9 mouse cellular contexts compared by ENCODE assay signal in the genomic region with DNA sequence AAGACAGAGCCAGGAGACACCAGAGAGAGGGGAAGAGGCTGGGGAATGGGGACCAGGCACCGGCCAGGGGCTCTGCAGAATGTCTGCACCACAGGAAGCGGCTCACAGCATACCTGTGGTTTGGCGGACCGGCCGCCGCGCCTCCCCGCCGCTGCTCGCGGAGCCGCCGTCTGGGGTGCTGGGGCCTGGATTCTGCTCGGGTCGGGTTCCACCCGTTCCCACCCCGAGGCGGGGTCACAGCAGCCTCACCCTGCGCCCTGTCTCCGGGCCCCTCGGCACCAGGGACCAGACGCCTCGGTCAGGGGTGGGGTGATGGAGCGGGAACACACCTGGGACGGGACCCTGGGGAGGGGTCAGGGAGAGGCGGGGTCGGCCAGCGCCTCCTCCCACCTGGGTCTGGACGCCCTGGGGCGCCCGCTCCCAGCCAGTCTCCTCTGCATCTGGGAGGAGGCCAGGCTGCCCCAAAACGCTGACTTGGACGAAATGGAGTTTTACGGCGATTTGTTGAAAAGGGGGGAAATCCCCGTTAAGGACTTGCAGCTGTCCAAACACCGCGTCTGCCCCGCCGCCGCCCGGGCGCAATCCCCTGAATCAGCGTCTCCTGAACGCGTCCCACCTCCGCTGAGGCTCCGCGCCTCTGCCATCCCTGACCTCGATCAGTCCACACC. TPM values are rescaled to one million over a fixed set of nuclear protein-coding genes. Genes with fewer than 3 reads are reported as not detected.
DNase-seq lines count a peak whose midpoint lies in the region; ATAC-seq lines count a peak whose summit lies in the region.
"Had no signal": no experiment of that assay in that cellular context is flagged by ENCODE, and none has a peak within 500 bp of the region (broad histone marks: within the 10 kb centered on the region; RNA-seq: fewer than 3 reads in every experiment).

No protein-coding gene starts in this region.

- H3K36me3 ChIP-seq in forebrain, embryonic 10.5 days (replicated peaks), result no peaks in the 10 kb centered on the region
- peaks cover 5% of the 10 kb centered on the region; the same call in 1 of the 2 replicates for H3K36me3 ChIP-seq in limb, embryonic 15.5 days
- H3K36me3 ChIP-seq in stomach, embryonic 16.5 days (ENCODE audit: control insufficient read depth, insufficient read depth, low read length), result no peaks in the 10 kb centered on the region

- peaks cover 6% of the 10 kb centered on the region for H3K9me3 ChIP-seq in forebrain, embryonic 10.5 days
- H3K9me3 ChIP-seq in limb, embryonic 15.5 days, result no peaks in the 10 kb centered on the region
- 0 out of 2 replicates have a peak, but pooled peaks cover 3% of the 10 kb centered on the region for H3K9me3 ChIP-seq in stomach, embryonic 16.5 days (replicated peaks; ENCODE audit: control insufficient read depth, low read length)

- peaks cover 42% of the 10 kb centered on the region for H3K4me1 ChIP-seq in forebrain, embryonic 10.5 days
- H3K4me1 ChIP-seq in limb, embryonic 15.5 days, result peaks cover 48% of the 10 kb centered on the region
- peaks cover 23% of the 10 kb centered on the region for H3K4me1 ChIP-seq in stomach, embryonic 16.5 days (ENCODE audit: control insufficient read depth, insufficient read depth, low read length)

- peak overlapping the region; percentile 77 for H3K4me2 ChIP-seq in limb, embryonic 15.5 days
- peak overlapping the region; percentile 70 for H3K4me2 ChIP-seq in stomach, embryonic 16.5 days (ENCODE audit: low read depth, low read length)

- peaks cover 85% of the 10 kb centered on the region for H3K27me3 ChIP-seq in forebrain, embryonic 10.5 days (ENCODE audit: poor library complexity, severe bottlenecking)
- H3K27me3 ChIP-seq in limb, embryonic 15.5 days, result peaks cover 40% of the 10 kb centered on the region
- H3K27me3 ChIP-seq in stomach, embryonic 16.5 days (ENCODE audit: control insufficient read depth, insufficient read depth, low read length), result peaks cover 21% of the 10 kb centered on the region

- 0 out of 2 replicates have a peak overlapping the region, but pooled peaks have one; percentile 35 for H3K9ac ChIP-seq in limb, embryonic 15.5 days
- H3K9ac ChIP-seq in stomach, embryonic 16.5 days (ENCODE audit: low read length), result peak overlapping the region; percentile 54

- peak; percentile 75 for ATAC-seq in limb, embryonic 15.5 days (ENCODE audit: insufficient number of reproducible peaks, low FRiP score, low TSS enrichment, low read depth)
- peak; percentile 57; the same call in 1 of the 2 replicates for ATAC-seq in stomach, embryonic 16.5 days (ENCODE audit: insufficient read depth, low FRiP score)

- H3K4me3 ChIP-seq in forebrain, embryonic 10.5 days, result peak overlapping the region; percentile 41
- H3K4me3 ChIP-seq in limb, embryonic 15.5 days, result peak overlapping the region; percentile 38
- H3K4me3 ChIP-seq in stomach, embryonic 16.5 days (replicated peaks; ENCODE audit: low read length), result peak overlapping the region; percentile 45

- under 1% methylated on average over 50 of the region's 50 CpGs for WGBS in forebrain, embryonic 10.5 days
- WGBS in limb, embryonic 15.5 days, result 1% methylated on average over 49 of the region's 50 CpGs
- 4% methylated on average over 50 of the region's 50 CpGs for WGBS in stomach, embryonic 16.5 days

- peak overlapping the region; percentile 62 for H3K27ac ChIP-seq in forebrain, embryonic 10.5 days
- H3K27ac ChIP-seq in limb, embryonic 15.5 days, result peak overlapping the region; percentile 86
- no peak overlapping the region for H3K27ac ChIP-seq in stomach, embryonic 16.5 days (ENCODE audit: low read length)

- DNase-seq in cerebellum, adult 9-10 months, result peak; percentile 27
- no peak for DNase-seq in cerebellum, postnatal 14 days
- peak; percentile 93 for DNase-seq in 3T3-L1 (ENCODE audit: low read depth, low spot score)
- DNase-seq in forebrain, embryonic 10.5 days (ENCODE audit: extremely low spot score, low spot score), result no peak
- DNase-seq in gastrocnemius, postnatal 14 days, result no peak
- DNase-seq in left cerebral cortex, adult 11 months (ENCODE audit: low spot score), result no peak

- intact Hi-C loops in gastrocnemius, postnatal 14 days (cut with DNase I; ENCODE audit: low total_unique reads), result no loop called here

RNA-seq across cellular contexts. Expression of a gene that starts 14.5 kb away (rescaled TPM):
- polyA plus RNA-seq in forebrain, embryonic 10.5 days (2016; fragmentation: Nextera tagmentation; extraction: Ambion mirVana), result 5.9 and 6.8 TPM in 2 replicates
- polyA plus RNA-seq in limb, embryonic 15.5 days (2015; fragmentation: Nextera tagmentation; extraction: Ambion mirVana), result 71.2 and 79.7 TPM in 2 replicates
- 7.6 and 11.1 TPM in 2 replicates for polyA plus RNA-seq in stomach, embryonic 16.5 days (2015; fragmentation: Nextera tagmentation; extraction: Ambion mirVana)
- 1 to 10 TPM; 4.7 to 5.6 TPM for total RNA-seq in gastrocnemius, postnatal 14 days (2021)
- total RNA-seq: hematopoietic stem cell, adult 5-6 weeks had no signal

RNA-seq across cellular contexts. Expression of a gene that starts 20.5 kb away (rescaled TPM):
- 91.6 TPM in 2 replicates for polyA plus RNA-seq in forebrain, embryonic 10.5 days (2016; fragmentation: Nextera tagmentation; extraction: Ambion mirVana)
- 79.2 and 82.9 TPM in 2 replicates for polyA plus RNA-seq in limb, embryonic 15.5 days (2015; fragmentation: Nextera tagmentation; extraction: Ambion mirVana)
- 55.5 and 55.6 TPM in 2 replicates for polyA plus RNA-seq in stomach, embryonic 16.5 days (2015; fragmentation: Nextera tagmentation; extraction: Ambion mirVana)
- total RNA-seq in gastrocnemius, postnatal 14 days (2021), result 10 to 100 TPM in 1 of 2 experiments, 1 to 10 TPM in 1; 9.8 to 11.5 TPM

RNA-seq across cellular contexts. Expression of a gene that starts 24.4 kb away (rescaled TPM):
- polyA plus RNA-seq in forebrain, embryonic 10.5 days (2016; fragmentation: Nextera tagmentation; extraction: Ambion mirVana), result 2.3 TPM in 2 replicates
- polyA plus RNA-seq in limb, embryonic 15.5 days (2015; fragmentation: Nextera tagmentation; extraction: Ambion mirVana), result 15.9 and 16.6 TPM in 2 replicates
- 7.9 and 8.0 TPM in 2 replicates for polyA plus RNA-seq in stomach, embryonic 16.5 days (2015; fragmentation: Nextera tagmentation; extraction: Ambion mirVana)
- 1 to 10 TPM in 1 of 2 experiments, under 1 TPM in 1; 0.74 to 1.1 TPM for total RNA-seq in gastrocnemius, postnatal 14 days (2021)
- total RNA-seq: hematopoietic stem cell, adult 5-6 weeks had no signal

RNA-seq across cellular contexts. Expression of a gene that starts 38.9 kb away (rescaled TPM):
- polyA plus RNA-seq in forebrain, embryonic 10.5 days (2016; fragmentation: Nextera tagmentation; extraction: Ambion mirVana), result 84.8 and 86.8 TPM in 2 replicates
- polyA plus RNA-seq in limb, embryonic 15.5 days (2015; fragmentation: Nextera tagmentation; extraction: Ambion mirVana), result 120 and 128 TPM in 2 replicates
- 97.2 and 103 TPM in 2 replicates for polyA plus RNA-seq in stomach, embryonic 16.5 days (2015; fragmentation: Nextera tagmentation; extraction: Ambion mirVana)
- total RNA-seq in gastrocnemius, postnatal 14 days (2021), result 10 to 100 TPM; 22.2 to 24.3 TPM

RNA-seq across cellular contexts. Expression of a gene that starts 44.9 kb away (rescaled TPM):
- polyA plus RNA-seq in forebrain, embryonic 10.5 days (2016; fragmentation: Nextera tagmentation; extraction: Ambion mirVana), result 45.6 and 47.1 TPM in 2 replicates
- 46.5 and 50.3 TPM in 2 replicates for polyA plus RNA-seq in limb, embryonic 15.5 days (2015; fragmentation: Nextera tagmentation; extraction: Ambion mirVana)
- polyA plus RNA-seq in stomach, embryonic 16.5 days (2015; fragmentation: Nextera tagmentation; extraction: Ambion mirVana), result 14.4 and 20.0 TPM in 2 replicates
- 100 to 1,000 TPM; 165 to 201 TPM for total RNA-seq in gastrocnemius, postnatal 14 days (2021)

Comparison
In these comparisons a context has a peak if more than half of its experiments do, and no peak if none do; other contexts are left out.
1. DNase-seq: peak in cerebellum, adult 9-10 months (single experiment) and 3T3-L1 (single experiment); none in cerebellum, postnatal 14 days (0 of 2), forebrain, embryonic 10.5 days (single experiment), gastrocnemius, postnatal 14 days (single experiment) and left cerebral cortex, adult 11 months (single experiment).
2. Peak in every context shown above with its lines, with median percentiles within 50 percentile points of each other: H3K4me3 ChIP-seq.